ENCODE assay signal across 8 mouse cellular contexts in genomic region chr1:152556576-152557281, GRCm38 (mm10).
DNase-seq lines count a peak whose midpoint lies in the region; ATAC-seq and TF ChIP-seq lines count a peak whose summit lies in the region.

No protein-coding gene starts in this region.

- no peaks in the 10 kb centered on the region for H3K27me3 ChIP-seq in spleen, adult 2 months (ENCODE audit: control insufficient read depth, insufficient read depth, low read length)
- H3K27me3 ChIP-seq in intestine, postnatal 0 days (replicated peaks; ENCODE audit: control insufficient read depth, insufficient read depth, low read length): no peaks in the 10 kb centered on the region

- no peak overlapping the region for H3K9ac ChIP-seq in intestine, postnatal 0 days (ENCODE audit: low read depth, low read length)

- intact Hi-C loops in gastrocnemius, postnatal 14 days (cut with DNase I; ENCODE audit: low total_unique reads): loop anchor here (5.0 kb wide), 1 partner anchor 71 kb away; no protein-coding TSS in a partner anchor

- H3K9me3 ChIP-seq in intestine, postnatal 0 days (ENCODE audit: control insufficient read depth): no peaks in the 10 kb centered on the region

- peaks cover 2% of the 10 kb centered on the region for H3K36me3 ChIP-seq in spleen, adult 2 months (ENCODE audit: control insufficient read depth, insufficient read depth, low read length)
- peaks cover 37% of the 10 kb centered on the region for H3K36me3 ChIP-seq in intestine, postnatal 0 days (ENCODE audit: control insufficient read depth, insufficient read depth)

- H3K4me1 ChIP-seq in spleen, adult 2 months (ENCODE audit: control insufficient read depth, insufficient read depth, insufficient read length): no peaks in the 10 kb centered on the region
- H3K4me1 ChIP-seq in intestine, postnatal 0 days (replicated peaks; ENCODE audit: control insufficient read depth, insufficient read depth, low read length): 0 out of 2 replicates have a peak, but pooled peaks cover 3% of the 10 kb centered on the region

- no peak for TF ChIP-seq POLR2A in spleen, adult 2 months (IDR thresholded peaks at IDR 0.05; ENCODE audit: low read depth, low read length)

- H3K4me3 ChIP-seq in spleen, adult 2 months (ENCODE audit: extremely low read depth, insufficient read depth, insufficient read length): no peak overlapping the region
- no peak overlapping the region for H3K4me3 ChIP-seq in intestine, postnatal 0 days (ENCODE audit: low read depth, low read length)

- DNase-seq in spleen, adult 2 months (ENCODE audit: low read depth in 1 of 2, low spot score in 2 of 2): no peak
- DNase-seq in spleen, postnatal 4 days (ENCODE audit: low spot score in 2 of 2): no peak
- DNase-seq in gastrocnemius, postnatal 14 days: peak; percentile 24
- no peak for DNase-seq in right cerebral cortex, postnatal 36 days (ENCODE audit: low spot score in 2 of 2)
- no peak for DNase-seq in cerebellum, adult 9-11 months
- DNase-seq in cerebellum, adult 11-12 months: no peak

- ATAC-seq in intestine, postnatal 0 days: peak; percentile 29; the same call in 1 of the 2 replicates
- peak; percentile 51 for ATAC-seq in megakaryocyte-erythroid progenitor cell, adult 5-6 weeks (replicated peaks; ENCODE audit: low FRiP score, low TSS enrichment, poor library complexity, severe bottlenecking)

- no peak for TF ChIP-seq CTCF in spleen, adult 2 months (IDR thresholded peaks at IDR 0.05; ENCODE audit: extremely low read depth, insufficient read depth, insufficient read length, insufficient replicate concordance)
- no peak for TF ChIP-seq CTCF in intestine, postnatal 0 days (IDR thresholded peaks at IDR 0.05; ENCODE audit: low read depth)

- H3K27ac ChIP-seq in spleen, adult 2 months (ENCODE audit: insufficient read depth, low read length): peak overlapping the region; percentile 57
- no peak overlapping the region for H3K27ac ChIP-seq in intestine, postnatal 0 days (ENCODE audit: low read depth, low read length)

- 83% methylated on average over 14 of the region's 14 CpGs for WGBS in spleen, adult 2 months
- WGBS in intestine, postnatal 0 days: 62% methylated on average over 14 of the region's 14 CpGs

- no peak overlapping the region for H3K4me2 ChIP-seq in intestine, postnatal 0 days (replicated peaks; ENCODE audit: low read depth)
